Mouse (Mus musculus) liver, embryonic 11.5 days (tissue): ENCODE measurements around the gene Col6a2. TPM values are rescaled to one million over a fixed set of nuclear protein-coding genes. Genes with fewer than 3 reads are reported as not detected.

Source experiments
- ATAC-seq: fragments of 200-750 bp; cut with Nextera tagmentation; replicated peaks from 2 replicates; pipeline ENCODE4 v1.8.0; 2017; ENCODE audit warnings: moderate number of reproducible peaks, mild to moderate bottlenecking, moderate TSS enrichment, moderate library complexity; ENCODE audit not compliant: low FRiP score
- DNase-seq: peaks from one replicate; pipeline ENCODE4 v3.0.0-alpha.2; 2017; ENCODE audit warnings: low spot score
- H3K27ac ChIP-seq: fragments of 300-500 bp; sonication (generic); 2 replicates; pipeline ENCODE4 v1.5.1; 2014; ENCODE audit warnings: mild to moderate bottlenecking, low read depth, low read length, control low read depth
- H3K27me3 ChIP-seq: fragments of 300-500 bp; sonication (generic); replicated peaks from 2 replicates; pipeline ENCODE4 v1.6.1; 2014; ENCODE audit warnings: low read length, mixed read lengths; ENCODE audit not compliant: control insufficient read depth, insufficient read depth
- H3K36me3 ChIP-seq: fragments of 300-500 bp; sonication (generic); 2 replicates; pipeline ENCODE4 v1.6.1; 2014; ENCODE audit warnings: mild to moderate bottlenecking, low read length, moderate library complexity, mixed read lengths; ENCODE audit not compliant: control insufficient read depth, insufficient read depth
- H3K4me1 ChIP-seq: fragments of 300-500 bp; sonication (generic); replicated peaks from 2 replicates; pipeline ENCODE4 v1.6.1; 2014; ENCODE audit warnings: low read length, mixed read lengths; ENCODE audit not compliant: control insufficient read depth, insufficient read depth
- H3K4me2 ChIP-seq: fragments of 300-500 bp; sonication (generic); 2 replicates; pipeline ENCODE4 v1.6.1; 2014; ENCODE audit warnings: mild to moderate bottlenecking, control low read depth, moderate library complexity
- H3K4me3 ChIP-seq: fragments of 300-500 bp; sonication (generic); 2 replicates; pipeline ENCODE4 v1.5.1; 2014; ENCODE audit warnings: low read depth, low read length, control low read depth
- H3K9ac ChIP-seq: fragments of 300-500 bp; sonication (generic); 2 replicates; pipeline ENCODE4 v1.6.1; 2014; ENCODE audit warnings: low read depth, low read length, control low read depth
- H3K9me3 ChIP-seq: fragments of 300-500 bp; sonication (generic); 2 replicates; pipeline ENCODE4 v1.6.1; 2016; ENCODE audit warnings: low read length, inconsistent platforms, mixed read lengths; ENCODE audit not compliant: control insufficient read depth
- WGBS: fragments of 180-500 bp; shearing (Covaris S2); extraction: QIAGEN DNeasy Blood & Tissue Kit; methylation state at CpG from one replicate; pipeline ENCODE4 v1.1.7; 2014; 5-methylcytosine and 5-hydroxymethylcytosine counted together
- polyA plus RNA-seq: library from polyadenylated mRNA; unstranded; fragments of >200 nt; fragmentation: Nextera tagmentation; extraction: Ambion mirVana; gene quantifications from 2 replicates; pipeline ENCODE4 v1.2.1, GENCODE M21; 2014

Gene Col6a2
- 16.1 and 18.2 TPM in 2 replicates for polyA plus RNA-seq

DNA sequence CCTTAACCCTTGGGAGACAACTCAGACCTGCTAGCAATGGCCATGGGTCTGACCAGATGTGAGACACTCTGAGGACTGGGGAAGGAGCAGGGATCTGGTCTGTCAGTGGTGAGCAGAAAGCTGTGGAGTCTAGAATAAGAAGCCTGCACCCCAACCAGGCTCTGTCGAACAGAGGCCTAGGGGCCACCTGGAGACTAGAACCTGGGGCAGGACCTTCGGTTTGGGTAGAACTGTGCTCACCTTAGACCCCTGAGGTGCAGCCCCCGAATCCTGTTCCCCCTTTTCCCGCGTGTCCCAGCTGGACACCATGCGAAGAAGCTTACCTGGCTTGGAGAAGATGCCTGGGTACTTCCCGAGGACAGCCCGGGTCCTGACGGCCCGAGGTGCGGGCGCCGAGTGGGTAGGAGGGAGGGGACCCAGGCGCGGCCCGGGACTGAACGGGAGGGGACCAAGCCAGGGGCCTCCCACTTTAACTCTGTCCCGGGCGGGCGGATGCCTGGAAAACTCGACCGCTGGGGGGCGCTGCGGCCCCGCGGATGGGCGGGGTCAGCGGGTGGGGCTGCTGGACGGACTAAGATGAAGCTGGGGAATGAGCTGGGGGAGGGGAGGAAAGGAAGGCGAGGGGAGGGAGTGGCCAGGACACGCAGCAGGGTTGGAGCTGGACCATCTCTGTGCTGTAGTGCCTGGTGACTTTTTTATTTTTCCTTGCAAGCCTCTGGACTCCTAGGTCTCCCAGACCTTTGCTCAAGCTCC lies at the start of gene Col6a2:
Col6a2 (minus strand) TSS at position 703 of the 753 bp plus-strand sequence.
- H3K4me2 ChIP-seq, result peak within 1 kb of the TSS; percentile 62
- H3K27me3 ChIP-seq, result peaks cover 5% of the 10 kb centered on the region; the same call in 1 of the 2 replicates
- H3K27ac ChIP-seq, result no peak within 1 kb of the TSS
- no peaks in the 10 kb centered on the region for H3K9me3 ChIP-seq
- DNase-seq (peak; percentile 87), ATAC-seq (peak; percentile 73)
- H3K9ac ChIP-seq, result peak within 1 kb of the TSS; percentile 58
- WGBS, result 5% methylated on average over 30 of the region's 31 CpGs
- peak within 1 kb of the TSS; percentile 46 for H3K4me3 ChIP-seq
- no peaks in the 10 kb centered on the region for H3K36me3 ChIP-seq
- H3K4me1 ChIP-seq, result no peaks in the 10 kb centered on the region; the same call in 1 of the 2 replicates

DNA sequence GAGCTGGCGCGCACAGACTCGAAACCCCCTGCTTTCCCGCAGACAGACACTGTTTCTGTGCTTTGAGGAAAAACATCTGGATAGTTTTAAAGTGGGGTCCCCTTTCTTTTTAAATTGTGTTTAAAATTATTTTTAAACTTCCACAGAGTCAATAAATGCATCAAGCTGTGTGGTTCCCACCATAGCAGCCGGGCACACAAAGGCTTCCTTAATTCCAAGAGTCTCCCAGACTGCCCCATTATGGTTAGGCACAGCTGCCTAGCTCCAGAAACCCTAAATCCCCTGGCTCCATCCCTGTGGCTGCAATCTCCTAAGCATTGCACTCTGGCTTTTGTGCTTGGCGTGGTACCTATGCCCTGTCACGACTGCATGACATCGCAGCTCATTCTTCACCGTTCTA lies 48.5 kb upstream of the Col6a2 start:
- no peak for DNase-seq
- Histone ChIP-seq H3K4me3 (no peak overlapping the region), H3K9me3 (no peaks in the 10 kb centered on the region), H3K4me1 (no peaks in the 10 kb centered on the region), H3K9ac (no peak overlapping the region), H3K4me2 (no peak overlapping the region), H3K36me3 (no peaks in the 10 kb centered on the region), H3K27me3 (no peaks in the 10 kb centered on the region), H3K27ac (no peak overlapping the region)
- ATAC-seq, result no peak
- 88% methylated on average over 9 of the region's 9 CpGs for WGBS

DNA sequence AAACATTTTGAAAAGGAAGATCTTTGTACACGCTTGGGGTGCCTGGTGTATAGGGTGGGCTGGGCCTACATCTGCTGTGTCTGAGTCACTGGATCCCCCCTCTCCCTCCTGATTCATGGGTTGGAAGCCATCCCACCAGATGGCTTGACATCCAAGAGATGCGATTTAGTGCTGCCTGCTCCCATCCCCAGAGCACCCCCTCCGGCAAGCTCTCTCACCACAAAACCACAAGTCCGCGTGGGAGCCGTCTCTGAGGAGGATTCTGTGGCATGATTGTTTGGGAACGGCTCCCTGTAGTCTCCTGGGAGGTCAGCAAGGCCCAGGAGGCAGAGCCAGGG lies 45.5 kb upstream of the Col6a2 start:
- ATAC-seq, result no peak
- H3K27me3 ChIP-seq, result no peaks in the 10 kb centered on the region
- DNase-seq, result no peak

DNA sequence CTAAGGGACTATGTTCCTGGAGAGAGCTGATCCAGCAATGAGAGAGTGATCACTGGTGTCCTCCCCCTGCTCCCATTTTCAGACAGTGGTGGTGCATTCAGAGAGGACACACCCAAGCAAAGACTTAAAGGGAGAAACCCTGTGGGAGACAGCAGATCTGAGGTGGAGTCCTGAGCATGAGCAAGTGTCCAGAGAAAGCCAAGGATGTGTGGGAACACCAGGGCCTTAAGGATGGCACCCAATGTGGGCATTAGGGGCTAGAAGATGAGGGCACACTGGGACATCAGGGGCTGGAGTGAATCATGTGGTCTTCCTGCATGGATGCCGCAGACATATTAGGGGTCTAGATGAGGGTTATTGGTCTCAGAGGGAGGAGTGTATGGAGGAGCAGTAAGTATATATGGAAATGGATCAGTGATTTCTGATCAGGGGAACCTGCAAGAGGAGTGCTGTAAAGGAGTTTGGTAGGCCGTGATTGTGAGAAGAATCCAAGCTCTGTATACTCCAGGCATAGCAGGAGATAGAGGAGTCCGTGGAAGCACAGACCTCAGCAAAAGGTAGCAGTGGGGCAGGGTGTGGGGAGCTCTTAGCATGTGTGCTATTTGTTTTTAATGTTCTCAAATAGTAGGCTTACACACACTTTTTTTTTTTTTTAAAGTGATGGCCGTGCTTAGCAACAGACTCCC lies 45.0 kb upstream of the Col6a2 start:
- ATAC-seq, result no peak
- WGBS, result 80% methylated on average over 4 of the region's 4 CpGs

More for the DNA sequence above, 45.5 kb upstream of the Col6a2 start:
- Histone ChIP-seq H3K36me3 (no peaks in the 10 kb centered on the region), H3K9me3 (peaks cover 6% of the 10 kb centered on the region; the same call in 1 of the 2 replicates), H3K9ac (no peak overlapping the region), H3K4me2 (no peak overlapping the region), H3K27ac (no peak overlapping the region), H3K4me3 (no peak overlapping the region), H3K4me1 (no peaks in the 10 kb centered on the region)
- 41% methylated on average over 7 of the region's 7 CpGs for WGBS

DNA sequence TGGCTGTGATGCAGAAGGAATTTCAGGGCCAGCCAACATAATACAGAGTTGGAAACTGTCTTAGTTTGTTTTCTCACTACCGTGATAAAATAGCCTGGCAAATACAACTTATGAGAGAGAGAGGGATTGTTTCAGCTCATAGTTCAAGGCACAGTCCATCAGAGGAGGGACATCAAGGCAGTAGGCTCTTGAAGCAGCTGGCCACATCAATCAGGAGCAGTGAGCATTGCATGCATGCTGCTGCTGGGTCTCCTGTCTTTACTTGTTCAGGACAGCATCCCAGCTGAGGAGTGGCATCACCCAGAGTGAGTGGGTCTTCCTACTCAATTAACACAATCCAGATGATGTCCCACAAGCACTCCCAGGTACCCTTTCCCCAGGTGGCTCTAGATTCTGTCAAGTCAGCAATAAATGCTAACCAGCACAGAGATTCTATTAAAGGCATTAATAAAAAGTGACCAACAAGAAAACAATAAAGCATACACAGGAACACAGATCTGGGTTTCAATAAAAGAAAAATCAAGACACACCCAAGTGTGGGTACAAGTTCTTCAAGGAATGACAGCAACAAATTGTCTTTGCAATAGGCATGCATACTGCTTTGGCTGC lies 43.9 kb upstream of the Col6a2 start:
- H3K4me2 ChIP-seq, result no peak overlapping the region
- no peaks in the 10 kb centered on the region for H3K4me1 ChIP-seq
- 83% methylated on average over 1 of the region's 1 CpGs for WGBS
- no peak overlapping the region for H3K4me3 ChIP-seq
- H3K36me3 ChIP-seq, result no peaks in the 10 kb centered on the region
- DNase-seq, result no peak
- H3K27me3 ChIP-seq, result no peaks in the 10 kb centered on the region
- peaks cover 6% of the 10 kb centered on the region; the same call in 1 of the 2 replicates for H3K9me3 ChIP-seq
- no peak for ATAC-seq
- no peak overlapping the region for H3K9ac ChIP-seq
- H3K27ac ChIP-seq, result no peak overlapping the region

More for the DNA sequence above, 45.0 kb upstream of the Col6a2 start:
- H3K4me1 ChIP-seq, result no peaks in the 10 kb centered on the region
- H3K4me2 ChIP-seq, result no peak overlapping the region
- H3K36me3 ChIP-seq, result no peaks in the 10 kb centered on the region
- H3K4me3 ChIP-seq, result no peak overlapping the region
- H3K9ac ChIP-seq, result no peak overlapping the region
- no peaks in the 10 kb centered on the region for H3K27me3 ChIP-seq
- DNase-seq, result no peak
- peaks cover 6% of the 10 kb centered on the region; the same call in 1 of the 2 replicates for H3K9me3 ChIP-seq
- H3K27ac ChIP-seq, result no peak overlapping the region

DNA sequence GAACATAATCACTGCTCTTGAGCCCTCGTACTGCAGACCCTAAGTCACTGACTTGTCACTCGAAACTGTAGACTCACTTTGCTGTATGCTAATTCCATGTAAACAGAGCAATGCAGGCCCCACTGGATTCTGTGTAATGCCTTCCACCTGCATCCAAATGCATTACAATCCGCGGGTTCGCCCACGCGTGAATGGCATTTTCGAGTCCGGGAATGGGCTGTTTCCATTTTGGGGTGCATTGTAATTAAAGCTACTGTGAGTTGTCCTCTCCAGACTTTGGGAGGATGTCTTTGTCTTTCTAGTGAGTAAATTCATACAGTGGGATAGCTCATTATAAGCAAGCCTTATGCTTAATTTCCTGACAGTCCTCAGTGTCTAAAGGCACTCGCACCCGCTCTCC lies 42.1 kb upstream of the Col6a2 start:
- no peaks in the 10 kb centered on the region for H3K4me1 ChIP-seq
- DNase-seq (no peak), ATAC-seq (no peak)
- WGBS, result 91% methylated on average over 11 of the region's 11 CpGs
- H3K27ac ChIP-seq, result no peak overlapping the region
- no peaks in the 10 kb centered on the region for H3K36me3 ChIP-seq
- H3K27me3 ChIP-seq, result no peaks in the 10 kb centered on the region
- no peak overlapping the region for H3K4me2 ChIP-seq
- peaks cover 6% of the 10 kb centered on the region; the same call in 1 of the 2 replicates for H3K9me3 ChIP-seq
- no peak overlapping the region for H3K9ac ChIP-seq
- no peak overlapping the region for H3K4me3 ChIP-seq

DNA sequence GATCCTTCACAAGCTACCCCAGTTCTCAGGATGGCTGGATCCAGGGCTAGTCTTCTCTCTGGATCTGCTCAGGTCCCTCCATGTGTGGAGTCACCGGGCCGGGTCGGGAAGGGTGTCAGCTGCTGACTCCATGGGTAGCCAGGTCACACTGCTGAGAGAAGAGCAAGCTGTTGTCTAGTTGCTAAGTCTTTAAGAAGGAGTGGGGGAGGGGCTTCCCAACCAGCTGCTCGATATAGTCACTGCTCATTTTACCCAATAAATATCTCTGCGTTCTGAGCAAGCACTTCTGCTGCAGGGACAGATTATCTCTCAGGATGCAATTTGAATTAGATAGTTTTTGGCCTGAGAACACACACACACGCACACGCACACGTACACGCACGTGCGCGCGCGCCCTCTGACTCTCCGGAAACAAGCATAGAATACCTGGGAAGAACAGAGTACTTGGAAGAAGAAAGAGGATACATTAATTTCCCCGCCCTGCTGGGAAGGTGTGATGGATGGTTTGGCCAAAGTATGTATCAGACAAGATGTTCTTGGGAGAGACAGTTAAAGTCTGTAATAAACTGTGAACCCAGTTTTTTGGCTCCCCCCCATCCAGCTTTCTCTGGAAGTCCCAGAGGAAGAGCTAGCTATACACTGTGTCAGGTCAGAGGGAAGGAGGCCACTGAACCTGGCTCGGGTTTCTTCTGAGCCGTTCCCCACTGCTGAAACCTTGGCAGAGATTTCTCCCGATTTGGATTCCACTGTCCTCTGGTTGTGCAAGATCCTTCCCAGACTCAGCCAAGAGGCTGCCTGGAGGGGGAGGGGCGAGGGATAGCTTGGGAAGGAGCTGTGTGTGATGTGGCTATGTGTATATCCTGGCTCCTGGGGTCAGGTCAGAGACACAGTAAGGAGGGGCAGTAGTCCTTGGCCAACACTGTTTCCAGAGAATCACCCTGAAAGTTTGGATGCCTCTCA lies 41.0 kb upstream of the Col6a2 start:
- Histone ChIP-seq H3K27me3 (no peaks in the 10 kb centered on the region), H3K9me3 (peaks cover 6% of the 10 kb centered on the region; the same call in 1 of the 2 replicates), H3K4me2 (no peak overlapping the region), H3K4me1 (no peaks in the 10 kb centered on the region), H3K9ac (no peak overlapping the region), H3K4me3 (no peak overlapping the region), H3K27ac (no peak overlapping the region), H3K36me3 (no peaks in the 10 kb centered on the region)
- ATAC-seq (no peak), DNase-seq (no peak)
- WGBS, result 74% methylated on average over 20 of the region's 20 CpGs
